Mouse (Mus musculus) stomach, adult 2 months (tissue): ENCODE results near the gene Kcne3. TPM values are rescaled to one million over a fixed set of nuclear protein-coding genes. Genes with fewer than 3 reads are reported as not detected.

ENCODE experiments used
- polyA plus RNA-seq: library from polyadenylated mRNA; depleted of rRNA; stranded (reverse); fragments of >200 nt; gene quantifications from 2 replicates; pipeline ENCODE4 v1.2.3, GENCODE M21; 2012; rRNA removed

Kcne3 gene
- polyA plus RNA-seq = 32.2 and 46.0 TPM in 2 replicates

GRCm38 (mm10) chr7:100176269-100176668 is at the start of gene Kcne3:
Kcne3 (plus strand) TSS chr7:100176502.

GRCm38 (mm10) chr7:100159105-100159841 is 17.0 kb upstream of the Kcne3 start, which contains the start of gene Lipt2:
Lipt2 (plus strand) TSS chr7:100159277.

GRCm38 (mm10) chr7:100227158-100227875 is 51.0 kb downstream of the Kcne3 start, which contains the start of gene Pgm2l1:
Pgm2l1 (plus strand) TSS chr7:100227394.

Other genes with a start within 250 kb of the Kcne3 start
- gene Rnf169, start 196.1 kb upstream of the Kcne3 start, polyA plus RNA-seq = 1.1 and 1.2 TPM in 2 replicates
- gene Chrdl2, start 170.3 kb upstream of the Kcne3 start, polyA plus RNA-seq = 0.36 and 0.96 TPM in 2 replicates
- gene Pold3, start 54.9 kb upstream of the Kcne3 start, polyA plus RNA-seq = 1.3 and 2.3 TPM in 2 replicates
- gene Lipt2, start 17.2 kb upstream of the Kcne3 start, polyA plus RNA-seq = 3.3 and 8.3 TPM in 2 replicates
- 1.2 and 1.3 TPM in 2 replicates for gene Pgm2l1, start 50.9 kb downstream of the Kcne3 start, polyA plus RNA-seq
- gene P4ha3, start 109.0 kb downstream of the Kcne3 start, polyA plus RNA-seq = 0.82 and 1.1 TPM in 2 replicates
- gene C2cd3, start 195.7 kb downstream of the Kcne3 start, polyA plus RNA-seq = 5.1 and 5.9 TPM in 2 replicates
- gene Ppme1, start 195.8 kb downstream of the Kcne3 start, polyA plus RNA-seq = 45.0 and 47.3 TPM in 2 replicates